Mouse (Mus musculus): ENCODE data around the gene Pqlc3. TPM values are rescaled to one million over a fixed set of nuclear protein-coding genes. Genes with fewer than 3 reads are reported as not detected.
"Not testable (repeated sequence)": the region's sequence is repeated elsewhere in the genome, so short reads cannot be mapped to it uniquely, and the experiment has no call there.

Gene Pqlc3
- polyA plus RNA-seq, 1 experiment from 2014 or later: 10.3 TPM

GRCm38 (mm10) chr12:17032694-17033463, 32.7 kb upstream of the Pqlc3 start:
- H3K9ac ChIP-seq: no peak overlapping the region
- H3K4me3 ChIP-seq (replicated peaks): no peak overlapping the region
- no peak overlapping the region for H3K4me2 ChIP-seq (replicated peaks)
- H3K4me1 ChIP-seq (replicated peaks): no peaks in the 10 kb centered on the region
- H3K9me3 ChIP-seq: no peaks in the 10 kb centered on the region
- ATAC-seq: peak; percentile 66; the same call in 1 of the 2 replicates
- H3K27me3 ChIP-seq (replicated peaks): 0 out of 2 replicates have a peak, but pooled peaks cover 3% of the 10 kb centered on the region
- H3K36me3 ChIP-seq: no peaks in the 10 kb centered on the region
- H3K27ac ChIP-seq: no peak overlapping the region
- 42% methylated on average over 13 of the region's 13 CpGs for whole genome bisulfite sequencing

DNA sequence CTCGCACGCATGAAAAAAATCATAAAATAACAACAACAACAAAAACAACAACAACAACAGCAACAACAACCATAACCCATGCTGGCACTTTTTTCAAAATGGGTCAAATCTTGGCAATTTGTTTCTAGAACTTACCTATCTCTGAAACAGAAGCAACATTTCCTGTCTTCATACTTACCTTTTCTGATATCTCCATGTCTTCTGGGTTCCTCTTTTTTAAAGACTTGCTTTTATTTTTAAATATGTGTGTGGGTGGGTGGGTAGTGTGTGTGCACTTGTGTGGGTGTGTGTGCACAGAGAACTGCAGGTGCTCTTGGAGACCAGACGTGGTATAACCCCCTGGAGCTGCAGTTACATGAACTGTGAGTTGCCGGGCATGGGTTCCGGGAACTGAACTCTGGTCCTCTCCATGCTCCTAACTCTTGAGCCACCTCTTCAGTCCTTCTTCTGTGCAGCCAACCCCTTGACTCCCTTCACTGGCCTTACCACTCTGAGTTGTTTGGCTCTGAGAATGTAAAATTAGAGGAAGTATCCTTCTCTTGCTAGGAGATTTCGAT, 24.4 kb upstream of the Pqlc3 start:
- Histone ChIP-seq H3K9ac (no peak overlapping the region), H3K9me3 (no peaks in the 10 kb centered on the region), H3K36me3 (no peaks in the 10 kb centered on the region), H3K4me3 (replicated peaks) (no peak overlapping the region), H3K27ac (no peak overlapping the region), H3K27me3 (replicated peaks) (no peaks in the 10 kb centered on the region), H3K4me1 (replicated peaks) (no peaks in the 10 kb centered on the region), H3K4me2 (replicated peaks) (no peak overlapping the region)
- 91% methylated on average over 6 of the region's 6 CpGs for WGBS
- ATAC-seq: no peak

GRCm38 (mm10) chr12:17022145-17022544, 21.9 kb upstream of the Pqlc3 start:
- Histone ChIP-seq H3K9ac (no peak overlapping the region), H3K4me2 (replicated peaks) (no peak overlapping the region), H3K36me3 (no peaks in the 10 kb centered on the region), H3K4me3 (replicated peaks) (no peak overlapping the region), H3K27me3 (replicated peaks) (no peaks in the 10 kb centered on the region), H3K9me3 (no peaks in the 10 kb centered on the region), H3K27ac (no peak overlapping the region), H3K4me1 (replicated peaks) (no peaks in the 10 kb centered on the region)
- no peak for ATAC-seq
- WGBS: 82% methylated on average over 4 of the region's 4 CpGs

- ATAC-seq, H3K9me3 ChIP-seq: not testable (repeated sequence)
- 74% methylated on average over 4 of the region's 4 CpGs for WGBS
Observed at GRCm38 (mm10) chr12:17021125-17021524, 20.9 kb upstream of the Pqlc3 start.

GRCm38 (mm10) chr12:17018468-17018867, 18.3 kb upstream of the Pqlc3 start:
- H3K4me3 ChIP-seq (replicated peaks): no peak overlapping the region
- no peak for ATAC-seq
- no peaks in the 10 kb centered on the region for H3K27me3 ChIP-seq (replicated peaks)
- H3K36me3 ChIP-seq: no peaks in the 10 kb centered on the region
- H3K27ac ChIP-seq: no peak overlapping the region
- no peaks in the 10 kb centered on the region for H3K4me1 ChIP-seq (replicated peaks)
- no peak overlapping the region for H3K9ac ChIP-seq
- H3K4me2 ChIP-seq (replicated peaks): no peak overlapping the region
- H3K9me3 ChIP-seq: no peaks in the 10 kb centered on the region
- WGBS: 34% methylated on average over 4 of the region's 4 CpGs

More at GRCm38 (mm10) chr12:17021125-17021524, 20.9 kb upstream of the Pqlc3 start:
- not testable (repeated sequence) for H3K27ac ChIP-seq; H3K4me1 ChIP-seq (replicated peaks); H3K36me3 ChIP-seq; H3K9ac ChIP-seq; H3K4me2 ChIP-seq (replicated peaks); H3K4me3 ChIP-seq (replicated peaks); H3K27me3 ChIP-seq (replicated peaks)

- no peak overlapping the region for H3K9ac ChIP-seq
- no peak overlapping the region for H3K4me3 ChIP-seq (replicated peaks)
- no peak for ATAC-seq
- H3K36me3 ChIP-seq: no peaks in the 10 kb centered on the region
- 69% methylated on average over 2 of the region's 2 CpGs for WGBS
- H3K27ac ChIP-seq: no peak overlapping the region
- no peaks in the 10 kb centered on the region for H3K27me3 ChIP-seq (replicated peaks)
- H3K4me2 ChIP-seq (replicated peaks): no peak overlapping the region
- peaks cover 3% of the 10 kb centered on the region; the same call in 1 of the 2 replicates for H3K4me1 ChIP-seq (replicated peaks)
- no peaks in the 10 kb centered on the region for H3K9me3 ChIP-seq
Observed at GRCm38 (mm10) chr12:17015711-17016110, 15.5 kb upstream of the Pqlc3 start.

DNA sequence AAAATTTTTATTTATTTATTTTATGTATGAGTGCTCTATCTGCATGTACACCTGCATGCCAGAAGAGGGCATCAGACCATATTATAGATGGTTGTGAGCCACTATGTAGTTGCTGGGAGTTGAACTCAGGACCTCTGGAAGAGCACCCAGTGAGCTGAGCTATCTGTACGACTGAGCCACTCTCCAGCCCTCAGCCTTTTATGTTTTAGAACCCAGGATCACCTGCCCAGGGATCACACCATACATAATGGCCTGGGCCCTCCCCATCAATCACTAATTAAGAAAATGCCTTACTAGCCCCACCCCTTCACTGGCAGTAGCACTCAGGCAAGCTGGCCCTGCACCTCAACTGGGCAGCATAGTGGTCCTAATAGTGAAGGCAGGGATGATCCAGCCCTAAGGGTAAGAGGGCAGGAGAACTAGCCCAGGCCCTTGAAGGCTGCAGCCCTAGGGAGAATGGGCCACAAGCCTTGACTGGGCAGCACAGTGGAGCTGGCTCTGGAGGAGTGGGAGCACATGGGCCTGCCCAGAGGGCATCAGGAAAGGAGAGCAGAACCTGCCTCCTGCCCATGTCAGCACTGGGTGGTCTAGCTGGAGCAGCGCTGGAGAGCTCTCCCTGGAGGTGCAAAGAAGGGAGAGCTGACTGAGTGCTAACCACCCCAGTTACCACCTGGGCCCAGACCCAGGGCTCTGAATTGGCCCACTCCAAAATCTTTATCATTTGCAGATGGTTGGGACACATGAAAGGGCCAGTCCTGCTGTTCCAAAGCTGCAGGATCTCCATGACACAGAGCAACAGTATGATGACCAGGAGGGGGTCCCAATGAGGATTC, 12.1 kb upstream of the Pqlc3 start:
- ATAC-seq: peak; percentile 43; the same call in 1 of the 2 replicates
- Histone ChIP-seq H3K9me3 (no peaks in the 10 kb centered on the region), H3K4me1 (replicated peaks) (peaks cover 3% of the 10 kb centered on the region; the same call in 1 of the 2 replicates), H3K9ac (no peak overlapping the region), H3K4me3 (replicated peaks) (no peak overlapping the region), H3K27me3 (replicated peaks) (no peaks in the 10 kb centered on the region), H3K36me3 (no peaks in the 10 kb centered on the region), H3K4me2 (replicated peaks) (no peak overlapping the region), H3K27ac (no peak overlapping the region)
- 78% methylated on average over 2 of the region's 2 CpGs for WGBS

DNA sequence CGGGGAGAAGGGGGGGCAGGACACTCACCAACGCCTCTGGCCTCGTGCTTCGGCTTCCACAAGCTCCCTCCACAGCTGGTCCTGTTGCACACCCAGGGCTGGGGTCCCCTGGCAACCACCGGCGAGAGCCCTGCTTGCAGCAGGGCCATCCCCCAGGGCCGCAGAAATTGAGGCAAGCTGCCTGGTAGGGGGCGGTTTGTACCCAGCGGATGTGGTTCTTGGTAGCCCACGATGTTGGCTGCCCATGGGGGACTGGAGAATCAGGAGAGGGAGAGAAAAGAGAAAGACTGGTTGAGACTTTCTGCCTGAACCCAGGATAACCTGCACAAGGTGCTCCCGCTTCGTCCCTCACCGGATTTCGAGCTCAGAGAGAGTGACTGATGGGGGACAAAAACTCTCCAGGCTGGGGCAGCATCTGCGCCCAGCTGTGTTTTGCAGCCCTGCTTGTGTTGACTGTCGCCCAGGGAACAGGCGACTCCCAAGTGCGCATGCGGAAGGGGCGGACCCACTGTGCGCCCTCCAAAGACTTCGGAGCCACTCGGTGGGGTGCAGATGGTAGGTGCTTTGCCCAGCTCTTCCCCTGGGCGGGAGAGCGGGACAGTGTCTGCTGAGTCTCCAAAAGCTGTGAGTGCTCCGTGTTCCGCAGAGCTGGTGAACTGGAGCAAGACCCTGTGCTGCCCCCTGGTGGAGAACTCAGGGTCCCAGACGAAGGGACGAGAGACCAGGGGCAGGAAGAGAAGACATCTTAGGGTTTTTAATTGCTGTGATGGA, 11.1 kb upstream of the Pqlc3 start, which contains the start of gene 2410004P03Rik:
Gene 2410004P03Rik (minus strand): TSS at position 628 of the 771 bp plus-strand sequence.
- Histone ChIP-seq H3K36me3 (no peaks in the 10 kb centered on the region), H3K4me1 (replicated peaks) (peaks cover 3% of the 10 kb centered on the region; the same call in 1 of the 2 replicates), H3K27me3 (replicated peaks) (no peaks in the 10 kb centered on the region), H3K27ac (no peak within 1 kb of the TSS), H3K4me3 (replicated peaks) (peak within 1 kb of the TSS; percentile 44), H3K9me3 (no peaks in the 10 kb centered on the region), H3K4me2 (replicated peaks) (peak within 1 kb of the TSS; percentile 75), H3K9ac (peak within 1 kb of the TSS; percentile 35; the same call in 1 of the 2 replicates)
- ATAC-seq: peak; percentile 82
- 9% methylated on average over 29 of the region's 29 CpGs for WGBS

GRCm38 (mm10) chr12:17009466-17009865, 9.3 kb upstream of the Pqlc3 start:
- peaks cover 3% of the 10 kb centered on the region; the same call in 1 of the 2 replicates for H3K4me1 ChIP-seq (replicated peaks)
- no peaks in the 10 kb centered on the region for H3K9me3 ChIP-seq
- H3K9ac ChIP-seq: no peak overlapping the region
- WGBS: 94% methylated on average over 6 of the region's 6 CpGs
- no peak overlapping the region for H3K4me3 ChIP-seq (replicated peaks)
- no peaks in the 10 kb centered on the region for H3K36me3 ChIP-seq
- no peak for ATAC-seq
- H3K4me2 ChIP-seq (replicated peaks): no peak overlapping the region
- H3K27me3 ChIP-seq (replicated peaks): no peaks in the 10 kb centered on the region
- no peak overlapping the region for H3K27ac ChIP-seq

DNA sequence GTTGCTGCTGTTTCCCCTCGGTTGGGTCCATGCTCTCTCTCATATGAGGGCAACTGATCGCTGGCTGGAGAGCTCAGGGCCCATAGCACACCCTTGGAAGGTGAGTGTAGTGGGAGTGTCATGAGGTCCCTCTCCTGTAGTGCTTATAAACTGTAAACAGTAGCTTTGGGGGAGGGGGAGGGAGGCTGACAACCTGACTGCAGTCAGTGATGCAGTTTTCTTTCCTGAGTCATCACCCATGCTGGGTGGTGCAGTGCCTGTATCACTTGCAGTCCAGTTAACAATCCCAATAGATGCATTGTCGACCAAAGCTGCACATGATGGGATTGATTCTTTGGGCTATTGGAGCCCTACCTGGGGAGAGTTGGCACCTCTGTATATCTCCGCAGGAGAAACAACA, 1.0 kb upstream of the Pqlc3 start:
- Histone ChIP-seq H3K27me3 (replicated peaks) (no peaks in the 10 kb centered on the region), H3K4me3 (replicated peaks) (no peak overlapping the region), H3K4me1 (replicated peaks) (peaks cover 12% of the 10 kb centered on the region), H3K27ac (no peak overlapping the region), H3K9me3 (no peaks in the 10 kb centered on the region), H3K36me3 (no peaks in the 10 kb centered on the region), H3K9ac (no peak overlapping the region), H3K4me2 (replicated peaks) (no peak overlapping the region)
- no peak for ATAC-seq
- WGBS: 58% methylated on average over 4 of the region's 4 CpGs

DNA sequence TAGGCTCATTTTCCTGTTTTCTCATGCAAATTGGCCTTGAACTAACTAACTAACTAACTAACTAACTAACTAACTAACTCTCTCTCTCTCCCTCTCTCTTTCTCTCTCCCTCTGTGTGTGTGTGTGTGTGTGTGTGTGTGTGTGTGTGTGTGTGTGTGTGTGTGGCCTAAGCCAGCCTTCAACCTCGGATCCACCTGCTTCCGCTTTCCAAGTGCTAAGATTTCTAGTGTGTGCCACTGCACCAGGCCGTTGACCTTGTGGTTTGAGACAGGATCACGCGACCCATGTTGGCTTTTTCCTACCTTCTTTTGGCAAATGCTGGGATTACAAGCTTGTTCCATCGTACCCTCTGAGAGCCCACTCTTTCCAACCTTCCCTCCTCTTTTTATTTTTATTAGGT, 420 bp upstream of the Pqlc3 start:
- H3K27me3 ChIP-seq (replicated peaks): no peaks in the 10 kb centered on the region
- H3K36me3 ChIP-seq: no peaks in the 10 kb centered on the region
- no peak overlapping the region for H3K4me3 ChIP-seq (replicated peaks)
- no peak overlapping the region for H3K27ac ChIP-seq
- WGBS: 52% methylated on average over 6 of the region's 6 CpGs
- H3K4me2 ChIP-seq (replicated peaks): peak overlapping the region; percentile 83
- H3K4me1 ChIP-seq (replicated peaks): peaks cover 12% of the 10 kb centered on the region
- H3K9me3 ChIP-seq: no peaks in the 10 kb centered on the region
- no peak for ATAC-seq
- H3K9ac ChIP-seq: no peak overlapping the region
